Mouse (Mus musculus): ENCODE results near the gene Cog2. TPM values are rescaled to one million over a fixed set of nuclear protein-coding genes. Genes with fewer than 3 reads are reported as not detected.
A peak's percentile ranks its signal among the peaks of the same experiment; 100 is the strongest.

Gene Cog2
- polyA plus RNA-seq, 1 experiment = 28.9 TPM

GRCm38 (mm10) chr8:124516039-124516438 is 4.5 kb upstream of the Cog2 start:
- DNase-seq (ENCODE audit: extremely low spot score in 1 of 2, low spot score in 1 of 2) = no peak

GRCm38 (mm10) chr8:124516525-124516924 is 4.0 kb upstream of the Cog2 start:
- peak; percentile 74 to 88 for DNase-seq (ENCODE audit: extremely low spot score in 1 of 2, low spot score in 1 of 2)

- peak in 1 of 2 experiments; percentile 40 for DNase-seq (ENCODE audit: extremely low spot score in 1 of 2, low spot score in 1 of 2)
Observed at GRCm38 (mm10) chr8:124517142-124517541, 3.4 kb upstream of the Cog2 start.

GRCm38 (mm10) chr8:124521946-124522345 is 1.4 kb downstream of the Cog2 start:
- DNase-seq (ENCODE audit: extremely low spot score in 1 of 2, low spot score in 1 of 2) = no peak

- no peak for DNase-seq (ENCODE audit: extremely low spot score in 1 of 2, low spot score in 1 of 2)
Observed at GRCm38 (mm10) chr8:124526261-124526660, 5.7 kb downstream of the Cog2 start.

- no peak for DNase-seq (ENCODE audit: extremely low spot score in 1 of 2, low spot score in 1 of 2)
Observed at GRCm38 (mm10) chr8:124530076-124530475, 9.5 kb downstream of the Cog2 start.

- DNase-seq (ENCODE audit: extremely low spot score in 1 of 2, low spot score in 1 of 2) = peak; percentile 49 to 71
Observed at GRCm38 (mm10) chr8:124530556-124530955, 10.0 kb downstream of the Cog2 start.

GRCm38 (mm10) chr8:124530996-124531395 is 10.4 kb downstream of the Cog2 start:
- DNase-seq (ENCODE audit: extremely low spot score in 1 of 2, low spot score in 1 of 2) = no peak

- peak; percentile 55 to 77 for DNase-seq (ENCODE audit: extremely low spot score in 1 of 2, low spot score in 1 of 2)
Observed at GRCm38 (mm10) chr8:124532626-124533025, 12.1 kb downstream of the Cog2 start.

GRCm38 (mm10) chr8:124535451-124535850 is 14.9 kb downstream of the Cog2 start:
- DNase-seq (ENCODE audit: extremely low spot score in 1 of 2, low spot score in 1 of 2) = no peak

GRCm38 (mm10) chr8:124540906-124541305 is 20.3 kb downstream of the Cog2 start:
- no peak for DNase-seq (ENCODE audit: extremely low spot score in 1 of 2, low spot score in 1 of 2)

- no peak for DNase-seq (ENCODE audit: extremely low spot score in 1 of 2, low spot score in 1 of 2)
Observed at GRCm38 (mm10) chr8:124542001-124542400, 21.4 kb downstream of the Cog2 start.

- DNase-seq (ENCODE audit: extremely low spot score in 1 of 2, low spot score in 1 of 2) = no peak
Observed at GRCm38 (mm10) chr8:124543272-124543671, 22.7 kb downstream of the Cog2 start.

- no peak for DNase-seq (ENCODE audit: extremely low spot score in 1 of 2, low spot score in 1 of 2)
Observed at GRCm38 (mm10) chr8:124546371-124546770, 25.8 kb downstream of the Cog2 start.

GRCm38 (mm10) chr8:124546815-124547214 is 26.2 kb downstream of the Cog2 start:
- DNase-seq (ENCODE audit: extremely low spot score in 1 of 2, low spot score in 1 of 2) = peak in 1 of 2 experiments; percentile 49

- no peak for DNase-seq (ENCODE audit: extremely low spot score in 1 of 2, low spot score in 1 of 2)
Observed at GRCm38 (mm10) chr8:124547269-124547668, 26.7 kb downstream of the Cog2 start.

GRCm38 (mm10) chr8:124548187-124548586 is 27.6 kb downstream of the Cog2 start:
- DNase-seq (ENCODE audit: extremely low spot score in 1 of 2, low spot score in 1 of 2) = no peak

GRCm38 (mm10) chr8:124551011-124551661 is 30.6 kb downstream of the Cog2 start:
- DNase-seq (ENCODE audit: extremely low spot score in 1 of 2, low spot score in 1 of 2) = peak in 1 of 2 experiments; percentile 58

- no peak for DNase-seq (ENCODE audit: extremely low spot score in 1 of 2, low spot score in 1 of 2)
Observed at GRCm38 (mm10) chr8:124555113-124555750, 34.7 kb downstream of the Cog2 start.

GRCm38 (mm10) chr8:124556164-124556563 is 35.6 kb downstream of the Cog2 start:
- DNase-seq (ENCODE audit: extremely low spot score in 1 of 2, low spot score in 1 of 2) = no peak

GRCm38 (mm10) chr8:124556658-124557057 is 36.1 kb downstream of the Cog2 start:
- DNase-seq (ENCODE audit: extremely low spot score in 1 of 2, low spot score in 1 of 2) = peak; percentile 53 to 65

- no peak for DNase-seq (ENCODE audit: extremely low spot score in 1 of 2, low spot score in 1 of 2)
Observed at GRCm38 (mm10) chr8:124557476-124557875, 36.9 kb downstream of the Cog2 start.

Data from frontal cortex, adult 2 months (tissue).